Mouse (Mus musculus) natural killer cell, adult 2 months (primary cell): ENCODE measurements around the gene Dnajc17.

Experiments
- DNase-seq, 2 experiments: peaks; one replicate each; pipeline ENCODE4 v3.0.0; 2022; ENCODE audit warnings: low spot score in 2 of 2

Gene Dnajc17

GRCm38 (mm10) chr2:119208344-119209175 is at the start of gene Dnajc17, which contains the start of gene Zfyve19:
TSS of gene Dnajc17 (minus strand) at chr2:119208795.
TSS of gene Zfyve19 (plus strand) at chr2:119208617.
- DNase-seq, result peak; percentile 89 to 91

DNA sequence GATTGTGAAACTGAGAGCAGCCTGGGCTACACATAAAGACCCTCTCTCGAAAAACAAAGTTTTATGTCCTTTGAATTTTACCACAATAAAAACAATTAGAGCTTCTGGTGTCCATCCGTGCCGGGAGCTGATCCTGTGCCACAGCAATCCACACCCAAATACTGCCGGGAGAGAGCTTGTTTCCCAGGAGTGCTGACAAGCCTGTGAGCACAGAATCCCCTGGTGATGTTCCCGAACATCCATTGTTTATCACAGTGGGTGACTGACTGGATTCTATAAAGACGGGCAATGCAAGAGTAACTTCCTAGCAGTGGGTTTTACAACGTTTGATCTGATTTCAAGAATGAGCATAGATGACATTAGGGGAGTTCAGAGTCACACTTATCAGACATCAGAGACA is 46.4 kb upstream of the Dnajc17 start:
- DNase-seq, result no peak

GRCm38 (mm10) chr2:119250826-119251478 is 42.4 kb upstream of the Dnajc17 start:
- DNase-seq, result peak; percentile 74 to 85

DNA sequence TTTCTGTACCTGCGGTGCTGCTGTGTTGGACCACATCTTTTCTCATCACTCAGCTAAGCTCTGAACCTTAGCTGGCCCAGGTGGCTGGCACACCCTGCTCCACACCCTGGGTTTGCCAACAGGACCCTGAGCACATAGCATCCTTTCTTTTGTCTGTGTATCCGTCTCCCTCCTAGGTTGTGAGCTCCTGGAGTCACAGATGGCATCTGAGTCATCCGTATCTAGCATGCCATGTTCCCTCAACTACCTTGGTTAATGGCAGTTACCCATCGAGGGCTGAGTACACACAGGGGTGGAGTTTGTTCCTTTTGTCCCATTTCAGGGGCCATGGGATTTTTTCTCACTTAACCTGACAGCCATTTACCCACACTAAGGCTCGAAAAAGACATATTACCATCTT is 41.8 kb upstream of the Dnajc17 start:
- no peak for DNase-seq

DNA sequence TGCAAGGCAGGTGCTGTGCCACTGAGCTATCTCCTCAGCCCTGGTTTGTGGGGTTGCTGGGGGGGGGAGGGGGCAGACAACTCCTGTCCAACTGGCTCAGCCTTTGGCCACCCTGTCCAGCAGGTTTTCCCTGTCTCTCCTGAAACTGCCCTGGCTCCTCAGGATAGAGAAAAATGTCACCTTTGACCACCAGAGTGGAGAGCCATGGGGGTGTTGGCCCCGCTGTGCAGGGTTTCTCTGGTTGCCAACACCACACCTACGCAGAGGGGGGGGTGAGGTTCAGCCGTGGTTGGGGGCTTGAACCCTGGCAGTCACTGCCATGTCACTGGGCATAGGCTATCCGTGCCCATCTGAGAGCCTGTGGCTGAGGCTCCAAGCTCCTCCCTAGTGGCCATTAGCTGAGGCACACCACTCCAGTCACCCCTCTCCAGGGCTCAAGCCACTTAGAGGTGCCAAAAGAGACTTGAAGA is 41.0 kb upstream of the Dnajc17 start:
- no peak for DNase-seq

DNA sequence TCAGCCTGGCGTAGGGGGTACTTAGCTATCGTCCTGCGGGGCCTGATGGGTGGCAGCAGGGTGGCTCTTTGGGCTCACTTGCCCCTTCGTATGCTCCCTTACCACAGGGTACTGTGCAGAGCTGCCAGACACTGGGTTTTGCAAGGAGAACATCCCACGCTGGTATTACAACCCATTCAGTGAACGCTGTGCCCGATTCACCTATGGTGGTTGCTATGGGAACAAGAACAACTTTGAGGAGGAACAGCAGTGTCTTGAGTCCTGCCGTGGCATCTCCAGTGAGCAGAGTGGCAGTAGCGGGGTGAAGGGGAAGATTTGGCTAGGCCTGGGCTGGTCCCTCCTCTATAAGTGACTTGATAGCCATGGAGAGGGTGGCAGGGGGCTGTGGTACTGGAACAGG is 39.3 kb upstream of the Dnajc17 start:
- no peak for DNase-seq

DNA sequence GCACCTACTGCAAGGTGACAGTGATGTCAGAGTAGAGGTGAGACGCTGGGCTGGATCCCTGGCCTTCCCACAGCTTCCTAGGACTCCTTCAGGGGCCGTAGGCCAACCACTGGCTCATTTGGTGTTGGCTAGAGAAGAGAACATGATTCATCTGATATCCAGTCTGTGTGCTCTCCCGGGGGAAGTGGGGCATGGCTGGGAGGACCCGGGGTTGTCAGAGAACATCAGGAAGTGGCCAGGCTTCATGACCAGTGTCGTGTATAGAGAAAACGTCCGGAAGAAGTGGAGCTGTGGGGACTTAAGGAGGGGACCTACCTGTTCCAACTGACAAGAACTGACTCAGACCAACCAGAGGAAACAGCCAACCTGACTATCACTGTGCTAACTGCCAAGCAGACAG is 36.7 kb upstream of the Dnajc17 start:
- DNase-seq, result no peak

DNA sequence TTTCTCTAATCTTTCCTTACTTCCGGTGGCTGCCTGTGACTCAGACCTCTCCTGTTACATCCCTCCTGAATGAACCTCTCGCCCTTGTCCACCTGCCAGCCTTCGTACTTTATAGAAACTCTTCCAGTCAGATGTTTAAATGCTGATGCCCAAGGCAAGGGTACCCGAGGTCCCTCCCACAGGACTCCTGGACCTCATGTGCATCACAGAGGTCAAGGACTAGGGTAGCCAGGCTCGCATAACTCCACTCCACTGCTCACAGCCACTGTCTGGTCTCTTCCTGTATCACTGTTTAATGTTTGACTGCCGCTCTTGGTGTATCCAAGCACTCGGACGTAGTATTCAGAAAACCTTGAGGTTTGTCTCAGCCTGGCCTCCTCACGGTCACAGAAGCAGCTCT is 34.0 kb upstream of the Dnajc17 start:
- no peak for DNase-seq

DNA sequence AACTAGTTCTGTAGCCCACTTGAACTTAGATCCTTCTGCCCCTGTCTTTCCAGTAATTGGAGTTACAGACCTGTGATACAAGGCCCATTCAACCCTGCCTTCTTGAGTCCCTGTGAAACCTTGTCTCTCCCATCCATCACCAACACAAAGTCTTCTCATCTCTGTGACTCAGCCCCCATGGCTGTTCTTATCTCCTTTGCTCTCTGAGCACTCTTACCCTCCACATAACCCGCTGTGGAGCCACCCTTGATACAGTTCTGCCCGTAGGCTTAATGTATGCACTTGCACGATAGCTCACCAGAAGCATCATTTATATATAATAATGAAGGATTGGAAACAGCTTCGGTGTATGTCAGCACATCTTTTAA is 32.2 kb upstream of the Dnajc17 start:
- DNase-seq, result no peak

DNA sequence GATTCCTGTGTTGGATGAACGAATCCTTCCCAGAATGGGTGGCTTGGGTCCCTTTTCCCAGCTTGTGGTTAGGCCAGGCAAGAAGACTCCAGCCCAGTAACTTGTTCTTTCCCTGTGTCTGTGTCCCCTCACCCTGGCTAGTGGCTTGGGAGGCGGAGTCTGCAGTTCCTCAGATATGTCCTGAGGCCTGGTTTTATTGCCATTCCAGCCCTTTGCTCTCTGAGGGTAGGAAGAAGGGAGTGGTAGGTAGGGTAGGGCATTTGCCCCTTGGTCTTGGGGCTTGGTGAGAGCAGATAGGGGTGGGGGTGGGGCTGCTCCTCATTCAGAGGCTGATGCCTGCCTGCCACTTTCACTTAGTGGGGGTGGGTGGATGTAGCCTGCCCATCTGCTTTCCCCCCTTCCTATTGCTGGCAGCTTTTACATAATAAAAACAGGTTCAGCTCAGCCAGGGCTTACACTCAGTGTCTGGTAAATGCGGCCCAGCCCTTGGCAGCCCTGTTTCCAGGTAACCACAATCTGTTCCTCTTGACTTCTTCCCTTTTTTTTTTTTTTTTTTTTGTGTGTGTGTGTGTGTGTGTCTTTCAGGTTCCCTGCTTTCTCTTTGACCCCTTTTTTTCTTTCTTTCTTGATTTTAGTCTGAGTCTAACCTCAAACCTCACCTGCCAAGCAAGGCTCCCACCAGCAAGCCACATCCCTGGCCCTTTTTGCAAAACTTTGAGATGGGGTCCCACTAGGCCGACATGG is 31.7 kb upstream of the Dnajc17 start:
- no peak for DNase-seq

- DNase-seq, result no peak
Observed at GRCm38 (mm10) chr2:119238671-119239070, 30.1 kb upstream of the Dnajc17 start.

GRCm38 (mm10) chr2:119237871-119238220 is 29.3 kb upstream of the Dnajc17 start:
- no peak for DNase-seq

- no peak for DNase-seq
Observed at GRCm38 (mm10) chr2:119237210-119237870, 28.7 kb upstream of the Dnajc17 start, which contains the start of gene Spint1. TSS of gene Spint1 (plus strand) at chr2:119237362.

DNA sequence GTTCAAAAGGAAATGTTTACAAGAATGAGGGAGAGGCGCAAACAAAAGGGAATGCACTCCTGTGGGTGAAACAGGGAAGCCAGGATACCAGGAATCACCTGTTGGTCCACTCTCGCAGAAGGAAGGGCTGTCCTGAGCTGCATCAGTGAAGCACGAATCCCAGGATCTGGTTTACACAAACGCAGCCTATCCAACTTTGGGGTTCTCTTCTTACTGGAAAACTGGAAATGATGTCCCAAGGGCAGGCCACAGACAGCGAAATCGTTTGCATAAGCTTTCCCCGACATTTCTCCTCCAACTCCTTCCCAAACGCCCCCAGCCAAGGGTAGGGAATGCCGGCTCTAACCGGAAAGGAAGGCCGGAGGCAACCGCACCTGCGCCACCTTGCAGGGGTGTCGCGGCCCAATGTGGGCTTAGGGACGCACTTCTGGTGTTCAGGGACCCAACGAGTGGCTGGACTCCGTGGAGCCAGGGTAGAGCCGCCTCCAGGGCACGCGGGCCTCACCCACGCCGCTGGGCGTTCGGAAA is 28.2 kb upstream of the Dnajc17 start:
- DNase-seq, result no peak

GRCm38 (mm10) chr2:119229775-119230704 is 21.4 kb upstream of the Dnajc17 start, which contains the start of gene Ppp1r14d:
TSS of gene Ppp1r14d (minus strand) at chr2:119229906.
- DNase-seq, result no peak

GRCm38 (mm10) chr2:119209176-119209507 is 547 bp upstream of the Dnajc17 start:
- DNase-seq, result no peak

- no peak for DNase-seq
Observed at GRCm38 (mm10) chr2:119207961-119208343, 643 bp downstream of the Dnajc17 start.

DNA sequence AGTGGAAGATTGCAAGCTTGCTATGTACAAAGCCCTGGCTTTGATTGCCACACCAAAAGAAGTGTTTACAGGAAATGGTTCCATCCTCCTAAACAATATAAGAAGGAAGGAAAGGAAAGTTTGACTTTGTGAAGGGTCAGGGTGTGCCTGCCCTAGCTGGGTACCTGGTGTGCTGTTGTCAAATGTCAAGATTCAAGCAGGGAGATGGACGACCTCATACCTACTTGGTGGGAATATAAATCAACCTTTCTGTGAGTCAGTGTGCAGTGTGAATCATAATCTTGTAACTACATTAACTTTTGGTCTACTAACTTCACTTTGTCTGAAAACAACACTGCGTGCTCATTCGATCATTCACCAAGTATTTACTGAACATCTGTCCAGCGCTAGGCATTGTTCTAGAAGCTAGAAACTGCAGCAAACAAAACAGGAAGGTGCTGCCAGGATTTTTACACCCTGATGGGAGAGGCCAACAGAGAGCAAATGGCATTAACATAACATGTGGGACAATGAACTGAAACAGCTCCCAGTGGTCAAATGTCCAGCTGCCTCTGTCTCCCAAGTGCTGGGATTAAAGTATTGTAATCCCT is 4.6 kb downstream of the Dnajc17 start:
- no peak for DNase-seq

DNA sequence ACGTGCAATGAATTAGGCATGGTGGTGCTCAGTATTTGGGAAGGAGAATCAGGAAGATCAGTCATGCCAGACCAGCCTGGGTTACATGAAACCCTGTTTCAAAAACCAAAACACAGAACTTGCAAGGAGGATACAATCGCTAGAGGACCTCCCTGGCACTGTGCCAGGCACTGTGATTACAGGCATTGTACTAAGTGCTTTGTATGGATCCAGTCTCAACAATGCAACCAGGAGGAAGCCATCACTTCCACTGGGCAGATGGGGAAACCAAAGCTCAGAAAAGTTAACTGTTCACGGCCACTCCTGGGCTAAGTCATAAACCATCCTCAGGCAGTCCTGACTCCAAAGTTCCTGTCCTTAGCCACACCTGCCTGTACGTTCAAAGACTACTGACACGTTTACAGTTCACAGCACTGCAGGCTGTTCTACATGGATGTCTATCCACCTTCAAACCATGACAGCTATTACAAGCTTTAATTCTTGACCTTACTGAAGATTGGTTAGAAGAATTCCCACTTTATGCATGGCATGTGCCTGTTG is 5.6 kb downstream of the Dnajc17 start:
- DNase-seq, result no peak

GRCm38 (mm10) chr2:119198934-119199333 is 9.7 kb downstream of the Dnajc17 start:
- DNase-seq, result no peak
